Mouse (Mus musculus) CH12.LX (cell line): ENCODE results near the gene App. TPM values are rescaled to one million over a fixed set of nuclear protein-coding genes. Genes with fewer than 3 reads are reported as not detected.

ENCODE experiments used
- DNase-seq: peaks from one replicate; pipeline ENCODE4 v3.0.0-alpha.2; 2013; ENCODE audit errors: extremely low read depth
- H3K27ac ChIP-seq: 2 replicates; pipeline ENCODE4 v1.5.1; 2012; ENCODE audit warnings: low read depth, mild to moderate bottlenecking, control low read depth, moderate library complexity; ENCODE audit not compliant: insufficient read depth
- H3K27me3 ChIP-seq: replicated peaks from 2 replicates; pipeline ENCODE3; 2012; ENCODE audit warnings: inconsistent platforms
- H3K36me3 ChIP-seq, 2 experiments: replicated peaks in 1 of 2; 2 replicates each; pipeline versions ENCODE3 to v1.6.1; 2012; ENCODE audit warnings: inconsistent platforms in 1 of 2, low read length in 1 of 2, mild to moderate bottlenecking in 1 of 2, mixed read lengths in 1 of 2, moderate library complexity in 1 of 2; ENCODE audit not compliant: control insufficient read depth in 1 of 2, insufficient read depth in 1 of 2
- H3K4me1 ChIP-seq, 2 experiments: 2 replicates each; pipeline ENCODE4 v1.6.1; 2012; ENCODE audit warnings: inconsistent platforms in 1 of 2, moderate library complexity in 1 of 2; ENCODE audit not compliant: insufficient read depth in 2 of 2, control insufficient read depth in 1 of 2
- H3K4me2 ChIP-seq: 2 replicates; pipeline ENCODE4 v1.6.1; 2012; ENCODE audit warnings: low read depth, mild to moderate bottlenecking, control low read depth; ENCODE audit not compliant: poor library complexity, insufficient read depth, severe bottlenecking
- H3K4me3 ChIP-seq, 3 experiments: fragments of 150-350 bp in 1 of 3; sonication (generic) in 1 of 3; replicated peaks in 1 of 3; 2 replicates each; pipeline versions ENCODE3 to v1.5.1; 2011 to 2012; ENCODE audit warnings: low read depth in 2 of 3, low read length in 2 of 3, mild to moderate bottlenecking in 2 of 3, moderate library complexity in 2 of 3, control low read depth in 1 of 3, improper control_type of control experiment in 1 of 3, inconsistent platforms in 1 of 3, mixed read lengths in 1 of 3; ENCODE audit not compliant: poor library complexity in 1 of 3
- H3K79me2 ChIP-seq: replicated peaks from 2 replicates; pipeline ENCODE4 v1.6.1; 2012; ENCODE audit warnings: mild to moderate bottlenecking, moderate library complexity; ENCODE audit not compliant: control insufficient read depth, poor library complexity, insufficient read depth, severe bottlenecking; ENCODE audit errors: extremely low read depth
- H3K9ac ChIP-seq: 2 replicates; pipeline ENCODE4 v1.6.1; 2012; ENCODE audit warnings: low read depth, mild to moderate bottlenecking, control low read depth, moderate library complexity; ENCODE audit not compliant: insufficient read depth
- H3K9me3 ChIP-seq: replicated peaks from 2 replicates; pipeline ENCODE3; 2012; ENCODE audit warnings: low read length, inconsistent platforms, mixed read lengths
- BHLHE40 ChIP-seq: IDR thresholded peaks from 2 replicates; pipeline ENCODE4 v1.6.1; 2011; ENCODE audit warnings: mild to moderate bottlenecking, low read depth, low read length, improper control_type of control experiment
- CHD1 ChIP-seq: IDR thresholded peaks from 2 replicates; pipeline ENCODE4 v1.6.1; 2012; ENCODE audit warnings: low read depth, low read length, improper control_type of control experiment, inconsistent platforms
- E2F4 ChIP-seq: IDR thresholded peaks from 2 replicates; pipeline ENCODE4 v1.6.1; 2011; ENCODE audit warnings: low read depth, low read length, improper control_type of control experiment; ENCODE audit not compliant: insufficient replicate concordance
- ELF1 ChIP-seq: IDR thresholded peaks from 2 replicates; pipeline ENCODE4 v1.6.1; 2014; ENCODE audit warnings: low read depth, mild to moderate bottlenecking, inconsistent platforms, low read length, improper control_type of control experiment
- EP300 ChIP-seq: IDR thresholded peaks from 2 replicates; pipeline ENCODE4 v1.6.1; 2011; ENCODE audit warnings: low read length, improper control_type of control experiment
- ETS1 ChIP-seq: conservative IDR thresholded peaks from 2 replicates; pipeline ENCODE4 v1.6.1; 2012; ENCODE audit warnings: low read depth, mild to moderate bottlenecking, inconsistent platforms, low read length, improper control_type of control experiment, moderate library complexity
- HCFC1 ChIP-seq: IDR thresholded peaks from 2 replicates; pipeline ENCODE4 v1.6.1; 2012; ENCODE audit warnings: low read depth, mild to moderate bottlenecking, inconsistent platforms, low read length, improper control_type of control experiment
- IRF4 ChIP-seq: IDR thresholded peaks from 2 replicates; pipeline ENCODE4 v1.6.1; 2014; ENCODE audit warnings: low read depth, mild to moderate bottlenecking, inconsistent platforms, low read length, improper control_type of control experiment
- JUN ChIP-seq: IDR thresholded peaks from 2 replicates; pipeline ENCODE4 v1.6.1; 2011; ENCODE audit warnings: low read depth, mild to moderate bottlenecking, low read length, improper control_type of control experiment, moderate library complexity; ENCODE audit not compliant: insufficient read depth
- JUND ChIP-seq: conservative IDR thresholded peaks from 2 replicates; pipeline ENCODE4 v1.6.1; 2011; ENCODE audit warnings: low read depth, low read length, improper control_type of control experiment
- KAT2A ChIP-seq: IDR thresholded peaks from 2 replicates; pipeline ENCODE4 v1.6.1; 2012; ENCODE audit warnings: low read length, improper control_type of control experiment, inconsistent platforms; ENCODE audit not compliant: insufficient replicate concordance
- MAFK ChIP-seq: IDR thresholded peaks from 2 replicates; pipeline ENCODE4 v1.6.1; 2011; ENCODE audit warnings: low read length, improper control_type of control experiment; ENCODE audit not compliant: insufficient replicate concordance
- MAX ChIP-seq: IDR thresholded peaks from 2 replicates; pipeline ENCODE4 v1.6.1; 2011; ENCODE audit warnings: low read length, improper control_type of control experiment
- MAZ ChIP-seq: IDR thresholded peaks from 2 replicates; pipeline ENCODE4 v1.6.1; 2012; ENCODE audit warnings: low read depth, mild to moderate bottlenecking, inconsistent platforms, low read length, improper control_type of control experiment, moderate library complexity
- MEF2A ChIP-seq: IDR thresholded peaks from 2 replicates; pipeline ENCODE4 v1.6.1; 2014; ENCODE audit warnings: low read depth, mild to moderate bottlenecking, inconsistent platforms, low read length, improper control_type of control experiment, borderline replicate concordance
- MXI1 ChIP-seq: IDR thresholded peaks from 2 replicates; pipeline ENCODE4 v1.6.1; 2011; ENCODE audit warnings: mild to moderate bottlenecking, low read depth, low read length, improper control_type of control experiment
- NELFE ChIP-seq: IDR thresholded peaks from 2 replicates; pipeline ENCODE4 v1.6.1; 2011; ENCODE audit warnings: low read depth, low read length, improper control_type of control experiment
- NRF1 ChIP-seq: IDR thresholded peaks from 2 replicates; pipeline ENCODE4 v1.6.1; 2014; ENCODE audit warnings: low read depth, mild to moderate bottlenecking, inconsistent platforms, low read length, improper control_type of control experiment, moderate library complexity
- PAX5 ChIP-seq: IDR thresholded peaks from 2 replicates; pipeline ENCODE4 v1.6.1; 2012; ENCODE audit warnings: low read length, inconsistent platforms, mixed read lengths
- RAD21 ChIP-seq: IDR thresholded peaks from 2 replicates; pipeline ENCODE4 v1.6.1; 2011; ENCODE audit warnings: low read depth, mild to moderate bottlenecking, low read length, improper control_type of control experiment, moderate library complexity
- RCOR1 ChIP-seq: conservative IDR thresholded peaks from 2 replicates; pipeline ENCODE4 v1.6.1; 2012; ENCODE audit warnings: low read depth, mild to moderate bottlenecking, inconsistent platforms, low read length, improper control_type of control experiment
- SIN3A ChIP-seq: IDR thresholded peaks from 2 replicates; pipeline ENCODE4 v1.6.1; 2012; ENCODE audit warnings: low read length, improper control_type of control experiment, inconsistent platforms
- SMC3 ChIP-seq: IDR thresholded peaks from 2 replicates; pipeline ENCODE4 v1.6.1; 2011; ENCODE audit warnings: low read depth, low read length, improper control_type of control experiment
- TCF12 ChIP-seq: IDR thresholded peaks from 2 replicates; pipeline ENCODE4 v1.6.1; 2014; ENCODE audit warnings: low read depth, mild to moderate bottlenecking, inconsistent platforms, low read length, improper control_type of control experiment
- UBTF ChIP-seq: IDR thresholded peaks from 2 replicates; pipeline ENCODE4 v1.6.1; 2012; ENCODE audit warnings: low read depth, mild to moderate bottlenecking, inconsistent platforms, low read length, improper control_type of control experiment, moderate library complexity
- USF1 ChIP-seq: IDR thresholded peaks from 2 replicates; pipeline ENCODE4 v1.6.1; 2014; ENCODE audit warnings: low read depth, mild to moderate bottlenecking, inconsistent platforms, low read length, improper control_type of control experiment
- USF2 ChIP-seq: conservative IDR thresholded peaks from 2 replicates; pipeline ENCODE4 v1.6.1; 2011; ENCODE audit warnings: low read depth, low read length, improper control_type of control experiment
- ZC3H11A ChIP-seq: IDR thresholded peaks from 2 replicates; pipeline ENCODE4 v1.6.1; 2012; ENCODE audit warnings: low read depth, mild to moderate bottlenecking, inconsistent platforms, low read length, improper control_type of control experiment
- ZMIZ1 ChIP-seq: IDR thresholded peaks from 2 replicates; pipeline ENCODE4 v1.6.1; 2012; ENCODE audit warnings: low read depth, mild to moderate bottlenecking, inconsistent platforms, low read length, improper control_type of control experiment
- dilution Hi-C: fragments of 300-500 bp; cut with MboI; formaldehyde crosslinking; loops from 2 replicates; pipeline ENCODE4 v1.14.3; 2020; ENCODE audit warnings: low sequenced_read_pairs; ENCODE audit not compliant: extremely low pct_unique_long_range_greater_than_20kb, extremely low pct_ligation_motif_present
- in situ Hi-C: fragments of 300-500 bp; cut with MboI; formaldehyde crosslinking; loops from 3 replicates; pipeline ENCODE4 v1.14.3; 2019; ENCODE audit warnings: low sequenced_read_pairs, low pct_ligation_motif_present, low pct_unique_long_range_greater_than_20kb, mixed read lengths
- polyA plus RNA-seq: library from polyadenylated mRNA; unstranded; fragments of >175 nt; gene quantifications from 2 replicates; pipeline ENCODE4 v1.2.1, GENCODE M21; 2012; ENCODE audit warnings: low read depth; ENCODE audit not compliant: insufficient read length
- total RNA-seq, 2 experiments: library from RNA; depleted of rRNA; stranded (reverse); fragments of 300-350 nt in 1 of 2; fragments of >200 nt in 1 of 2; gene quantifications; 2 replicates each; pipeline ENCODE4 v1.2.3; 2012 to 2014

The App gene
- total and polyA plus RNA-seq, 3 experiments = 31.1 to 99.2 (median 84.1) TPM

DNA sequence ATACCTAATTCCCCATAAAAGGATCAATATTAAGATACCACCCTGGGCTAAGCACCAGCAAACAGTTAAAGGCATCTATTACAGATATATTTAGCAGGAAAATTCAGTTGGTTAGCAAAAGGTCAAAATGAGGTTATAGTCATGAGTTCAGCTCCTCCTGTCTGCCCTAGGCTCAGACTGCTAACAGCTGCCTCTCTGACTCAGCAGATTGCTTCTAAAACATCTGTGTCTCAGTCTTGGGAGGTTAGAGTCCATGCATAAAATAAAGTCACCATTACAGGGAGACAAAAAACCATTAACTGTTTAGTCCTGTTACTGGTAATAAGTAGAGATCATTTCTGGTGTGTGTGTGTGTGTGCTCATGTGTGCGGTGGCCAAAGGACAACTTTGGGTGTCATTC is 58.8 kb downstream of the App start:
- 0 out of 2 replicates have a peak, but pooled peaks cover 5% of the 10 kb centered on the region for H3K79me2 ChIP-seq
- TF ChIP-seq MAFK (peak; percentile 85), KAT2A (no peak), MEF2A (peak; percentile 13; the same call in 1 of the 2 replicates), JUND (no peak), MXI1 (no peak), ETS1 (peak; percentile 57), NELFE (no peak), TCF12 (peak; percentile 27; the same call in 1 of the 2 replicates), RAD21 (no peak), JUN (no peak), SIN3A (no peak), EP300 (no peak), NRF1 (no peak), CHD1 (no peak), E2F4 (no peak)
- 0 out of 2 replicates have a peak overlapping the region, but pooled peaks have one; percentile 10 for H3K27ac ChIP-seq
- no peaks in the 10 kb centered on the region for H3K9me3 ChIP-seq
- peaks cover 43 to 90% of the 10 kb centered on the region in 2 experiments for H3K4me1 ChIP-seq
- no peak overlapping the region for H3K4me2 ChIP-seq
- peaks cover 4 to 11% of the 10 kb centered on the region in 2 experiments for H3K36me3 ChIP-seq
- no peak overlapping the region for H3K9ac ChIP-seq
- dilution Hi-C loops (no loop called here), in situ Hi-C loops (no loop called here)
- no peak overlapping the region for H3K4me3 ChIP-seq
- H3K27me3 ChIP-seq = no peaks in the 10 kb centered on the region
- peak; percentile 53 for DNase-seq

DNA sequence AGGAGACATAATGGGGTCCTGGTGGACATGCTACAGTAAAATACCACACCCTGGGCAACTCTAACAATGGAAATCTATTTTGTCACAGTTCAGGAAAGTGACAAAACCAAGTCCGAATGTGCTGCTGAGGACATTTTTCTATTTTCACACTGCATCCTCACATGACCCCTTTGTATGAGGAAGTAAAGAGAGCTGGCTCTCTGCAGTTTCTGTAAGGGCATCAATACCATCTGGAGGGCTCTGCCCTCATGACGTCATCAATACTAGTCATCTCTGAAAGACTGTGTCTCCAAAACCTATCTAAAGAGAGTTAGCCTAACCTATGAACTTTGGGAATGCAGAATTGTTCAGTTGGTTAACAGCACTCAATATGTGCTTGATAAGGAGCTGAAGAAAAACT is 59.6 kb downstream of the App start:
- Histone ChIP-seq H3K4me3 (no peak overlapping the region), H3K4me1 (peaks cover 39 to 89% of the 10 kb centered on the region in 2 experiments), H3K9me3 (no peaks in the 10 kb centered on the region), H3K27ac (peak overlapping the region; percentile 60), H3K27me3 (no peaks in the 10 kb centered on the region), H3K4me2 (0 out of 2 replicates have a peak overlapping the region, but pooled peaks have one; percentile 8), H3K79me2 (0 out of 2 replicates have a peak, but pooled peaks cover 5% of the 10 kb centered on the region), H3K9ac (no peak overlapping the region), H3K36me3 (peaks cover 4 to 8% of the 10 kb centered on the region in 2 experiments)
- peak; percentile 81 for DNase-seq
- dilution Hi-C loops = no loop called here
- in situ Hi-C loops = no loop called here
- 0 out of 2 replicates have a peak, but pooled peaks have one; percentile 46 for TF ChIP-seq E2F4
- TF ChIP-seq USF1 = peak; percentile 80
- TF ChIP-seq ETS1 = peak; percentile 91
- 0 out of 2 replicates have a peak, but pooled peaks have one; percentile 25 for TF ChIP-seq KAT2A
- peak; percentile 59; the same call in 1 of the 2 replicates for TF ChIP-seq MAFK
- peak; percentile 29; the same call in 1 of the 2 replicates for TF ChIP-seq ZC3H11A
- TF ChIP-seq RCOR1 = no peak; the same call in 1 of the 2 replicates
- peak; percentile 91 for TF ChIP-seq JUN
- TF ChIP-seq MAZ = no peak
- TF ChIP-seq ZMIZ1 = no peak
- no peak for TF ChIP-seq SMC3
- peak; percentile 61 for TF ChIP-seq TCF12
- TF ChIP-seq SIN3A = peak; percentile 80
- peak; percentile 76 for TF ChIP-seq HCFC1
- TF ChIP-seq BHLHE40 = peak; percentile 87
- peak; percentile 77 for TF ChIP-seq IRF4
- no peak for TF ChIP-seq UBTF
- TF ChIP-seq MAX = peak; percentile 77
- peak; percentile 87 for TF ChIP-seq ELF1
- peak; percentile 88 for TF ChIP-seq EP300
- no peak for TF ChIP-seq RAD21
- peak; percentile 65 for TF ChIP-seq USF2
- TF ChIP-seq MEF2A = peak; percentile 87
- TF ChIP-seq JUND = peak; percentile 95
- TF ChIP-seq CHD1 = 0 out of 2 replicates have a peak, but pooled peaks have one; percentile 46
- TF ChIP-seq PAX5 = no peak
